Comparison of ENCODE assay signal across 11 mouse cellular contexts in genomic region chr10:127631261-127632214, GRCm38 (mm10). TPM values are rescaled to one million over a fixed set of nuclear protein-coding genes. Genes with fewer than 3 reads are reported as not detected.
DNase-seq lines count a peak whose midpoint lies in the region; ATAC-seq and TF ChIP-seq lines count a peak whose summit lies in the region.
"Had no signal": no experiment of that assay in that cellular context is flagged by ENCODE, and none has a peak within 500 bp of the region (broad histone marks: within the 10 kb centered on the region; RNA-seq: fewer than 3 reads in every experiment).

No protein-coding gene starts in this region.

- no peak for TF ChIP-seq CTCF in spleen, adult 2 months (IDR thresholded peaks at IDR 0.05; ENCODE audit: extremely low read depth, insufficient read depth, insufficient read length, insufficient replicate concordance)

- no peak for TF ChIP-seq POLR2A in spleen, adult 2 months (IDR thresholded peaks at IDR 0.05; ENCODE audit: low read depth, low read length)

- 39% methylated on average over 10 of the region's 10 CpGs for WGBS in spleen, adult 2 months

- peaks cover 5% of the 10 kb centered on the region; the same call in 1 of the 2 replicates for H3K4me1 ChIP-seq in spleen, adult 2 months (ENCODE audit: control insufficient read depth, insufficient read depth, insufficient read length)
- H3K4me1 ChIP-seq: limb, embryonic 13.5 days had no signal

- peak; percentile 53 for DNase-seq in gastrocnemius, adult 18-20 months (ENCODE audit: low spot score)
- DNase-seq in gastrocnemius, postnatal 10 days, result no peak
- DNase-seq in spleen, adult 2 months (ENCODE audit: low read depth in 1 of 2, low spot score in 2 of 2), result no peak
- DNase-seq in spleen, postnatal 4 days (ENCODE audit: low spot score in 2 of 2), result no peak
- peak; percentile 21 for DNase-seq in heart, postnatal 4 days
- DNase-seq in skeletal muscle tissue, adult 2 months (ENCODE audit: low read depth, low spot score), result peak; percentile 60

- H3K36me3 ChIP-seq in spleen, adult 2 months (ENCODE audit: control insufficient read depth, insufficient read depth, low read length), result no peaks in the 10 kb centered on the region
- H3K36me3 ChIP-seq: intestine, embryonic 15.5 days; limb, embryonic 13.5 days had no signal

- no peaks in the 10 kb centered on the region for H3K27me3 ChIP-seq in spleen, adult 2 months (ENCODE audit: control insufficient read depth, insufficient read depth, low read length)
- H3K27me3 ChIP-seq: intestine, embryonic 15.5 days; limb, embryonic 13.5 days had no signal

- no peak overlapping the region for H3K4me3 ChIP-seq in spleen, adult 2 months (ENCODE audit: extremely low read depth, insufficient read depth, insufficient read length)
- H3K4me3 ChIP-seq: intestine, embryonic 15.5 days; limb, embryonic 13.5 days had no signal

- no peak for ATAC-seq in activated CD4-positive, CD25-positive, alpha-beta regulatory T cell, adult 4 months
- ATAC-seq in inflammation-experienced regulatory T-cells, adult 6 months, result no peak
- ATAC-seq: midbrain, embryonic 16.5 days had no signal

- 0 out of 2 replicates have a peak overlapping the region, but pooled peaks have one; percentile 2 for H3K27ac ChIP-seq in spleen, adult 2 months (ENCODE audit: insufficient read depth, low read length)
- H3K27ac ChIP-seq: intestine, embryonic 15.5 days; limb, embryonic 13.5 days had no signal

RNA-seq across cellular contexts. Expression of gene Lrp1, which starts 10.6 kb away (rescaled TPM):
- total RNA-seq in gastrocnemius, adult 18-20 months (2021), result 10 to 100 TPM; 40.8 to 43.4 TPM
- total RNA-seq in gastrocnemius, postnatal 10 days (2021), result 100 to 1,000 TPM; 105 to 132 TPM
- 98.7 and 99.4 TPM in 2 replicates for polyA plus RNA-seq in spleen, adult 2 months (2012; rRNA removed)
- total RNA-seq in heart, postnatal 4 days (2021), result 10 to 100 TPM; 68.8 to 73.0 TPM
- polyA plus RNA-seq in activated CD4-positive, CD25-positive, alpha-beta regulatory T cell, adult 4 months (2017; shearing (Covaris generic)), result under 1 TPM in 1 of 2 experiments, not detected in 1; 0.57 TPM
- polyA plus RNA-seq in inflammation-experienced regulatory T-cells, adult 6 months (2017; shearing (Covaris generic)), result 1 to 10 TPM in 1 of 3 experiments, under 1 TPM in 1, not detected in 1; 0.04 to 1.4 TPM

RNA-seq across cellular contexts. Expression of gene Stat6, which starts 11.2 kb away (rescaled TPM):
- 10 to 100 TPM; 16.0 to 17.9 TPM for total RNA-seq in gastrocnemius, adult 18-20 months (2021)
- total RNA-seq in gastrocnemius, postnatal 10 days (2021), result 10 to 100 TPM; 15.8 to 24.4 TPM
- 120 and 126 TPM in 2 replicates for polyA plus RNA-seq in spleen, adult 2 months (2012; rRNA removed)
- total RNA-seq in heart, postnatal 4 days (2021), result 10 to 100 TPM; 41.7 to 42.1 TPM
- 100 to 1,000 TPM; 119 to 157 TPM for polyA plus RNA-seq in activated CD4-positive, CD25-positive, alpha-beta regulatory T cell, adult 4 months (2017; shearing (Covaris generic))
- 100 to 1,000 TPM; 148 to 195 (median 176) TPM for polyA plus RNA-seq in inflammation-experienced regulatory T-cells, adult 6 months (2017; shearing (Covaris generic))

RNA-seq across cellular contexts. Expression of gene Nemp1, which starts 35.2 kb away (rescaled TPM):
- 1 to 10 TPM; 2.5 to 2.7 TPM for total RNA-seq in gastrocnemius, adult 18-20 months (2021)
- 1 to 10 TPM; 2.8 to 5.3 TPM for total RNA-seq in gastrocnemius, postnatal 10 days (2021)
- 3.2 and 3.5 TPM in 2 replicates for polyA plus RNA-seq in spleen, adult 2 months (2012; rRNA removed)
- 1 to 10 TPM; 8.9 TPM for total RNA-seq in heart, postnatal 4 days (2021)
- 1 to 10 TPM; 4.7 to 5.8 TPM for polyA plus RNA-seq in activated CD4-positive, CD25-positive, alpha-beta regulatory T cell, adult 4 months (2017; shearing (Covaris generic))
- polyA plus RNA-seq in inflammation-experienced regulatory T-cells, adult 6 months (2017; shearing (Covaris generic)), result 1 to 10 TPM; 3.7 to 5.9 (median 5.7) TPM

RNA-seq across cellular contexts. Expression of gene Nab2, which starts 36.8 kb away (rescaled TPM):
- total RNA-seq in gastrocnemius, adult 18-20 months (2021), result 1 to 10 TPM; 3.4 to 3.5 TPM
- 10 to 100 TPM in 1 of 2 experiments, 1 to 10 TPM in 1; 7.0 to 13.2 TPM for total RNA-seq in gastrocnemius, postnatal 10 days (2021)
- 30.6 and 32.7 TPM in 2 replicates for polyA plus RNA-seq in spleen, adult 2 months (2012; rRNA removed)
- 10 to 100 TPM; 13.5 to 14.9 TPM for total RNA-seq in heart, postnatal 4 days (2021)
- 10 to 100 TPM in 1 of 2 experiments, 1 to 10 TPM in 1; 7.4 to 10.2 TPM for polyA plus RNA-seq in activated CD4-positive, CD25-positive, alpha-beta regulatory T cell, adult 4 months (2017; shearing (Covaris generic))
- polyA plus RNA-seq in inflammation-experienced regulatory T-cells, adult 6 months (2017; shearing (Covaris generic)), result 1 to 10 TPM; 7.5 to 9.5 (median 7.8) TPM

Comparison
In these comparisons a context has a peak if more than half of its experiments do, and no peak if none do; other contexts are left out.
1. DNase-seq: peak in gastrocnemius, adult 18-20 months (single experiment), heart, postnatal 4 days (single experiment) and skeletal muscle tissue, adult 2 months (single experiment); none in gastrocnemius, postnatal 10 days (single experiment), spleen, adult 2 months (0 of 2) and spleen, postnatal 4 days (0 of 2).